Mouse (Mus musculus) embryo, embryonic 10 days (tissue): ENCODE results near the gene Drp2.

Experiments used
- DNase-seq: peaks from one replicate; pipeline ENCODE4 v3.0.0-alpha.2; 2015; ENCODE audit warnings: low spot score

The Drp2 gene

GRCm38 (mm10) chrX:134403863-134404583, at the start of gene Drp2:
Drp2 (plus strand) TSS chrX:134404551.
- peak; percentile 14 for DNase-seq

GRCm38 (mm10) chrX:134359336-134359735, 45.0 kb upstream of the Drp2 start:
- no peak for DNase-seq

DNA sequence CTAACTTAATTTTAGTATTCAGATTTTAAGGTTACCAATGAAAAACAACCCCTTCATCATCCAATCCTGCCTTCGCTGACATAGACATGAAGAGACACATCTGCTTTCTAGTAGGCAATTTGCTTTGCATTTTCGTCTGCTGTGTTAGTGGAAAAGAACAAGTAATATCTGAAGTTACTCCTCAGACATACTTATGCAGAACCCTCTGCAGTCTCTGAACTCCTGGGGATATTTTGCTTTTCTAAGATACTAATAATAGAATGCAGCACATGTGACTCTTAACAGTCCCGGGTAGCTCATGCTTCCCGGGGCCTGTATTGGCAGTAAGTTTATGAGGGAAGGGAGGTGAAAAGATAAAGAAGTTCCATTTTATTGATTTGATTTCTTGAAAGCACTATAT, 42.2 kb upstream of the Drp2 start:
- no peak for DNase-seq

GRCm38 (mm10) chrX:134365421-134365820, 38.9 kb upstream of the Drp2 start:
- no peak for DNase-seq

GRCm38 (mm10) chrX:134366547-134366946, 37.8 kb upstream of the Drp2 start:
- DNase-seq: no peak

GRCm38 (mm10) chrX:134371279-134371678, 33.1 kb upstream of the Drp2 start:
- peak; percentile 11 for DNase-seq

DNA sequence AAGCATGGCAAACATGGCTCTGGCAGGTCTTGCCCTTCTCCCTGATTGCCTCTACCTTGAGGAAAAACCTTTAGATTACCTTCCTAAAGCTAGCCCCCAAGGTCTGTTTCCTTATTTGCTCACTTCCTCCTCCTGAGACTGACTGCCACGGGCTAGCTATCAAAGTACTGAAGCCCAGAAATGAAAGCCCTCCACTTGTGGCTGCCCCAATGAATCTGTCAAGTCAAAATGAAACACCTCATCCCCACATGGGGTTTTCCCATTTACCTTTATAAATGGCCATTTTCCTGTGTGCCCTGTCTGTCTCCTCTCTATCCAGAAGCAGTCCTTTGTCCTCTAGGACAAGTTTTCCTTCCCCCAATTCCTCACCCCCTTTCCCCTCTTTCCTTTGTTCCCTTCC, 30.2 kb upstream of the Drp2 start:
- DNase-seq: no peak

DNA sequence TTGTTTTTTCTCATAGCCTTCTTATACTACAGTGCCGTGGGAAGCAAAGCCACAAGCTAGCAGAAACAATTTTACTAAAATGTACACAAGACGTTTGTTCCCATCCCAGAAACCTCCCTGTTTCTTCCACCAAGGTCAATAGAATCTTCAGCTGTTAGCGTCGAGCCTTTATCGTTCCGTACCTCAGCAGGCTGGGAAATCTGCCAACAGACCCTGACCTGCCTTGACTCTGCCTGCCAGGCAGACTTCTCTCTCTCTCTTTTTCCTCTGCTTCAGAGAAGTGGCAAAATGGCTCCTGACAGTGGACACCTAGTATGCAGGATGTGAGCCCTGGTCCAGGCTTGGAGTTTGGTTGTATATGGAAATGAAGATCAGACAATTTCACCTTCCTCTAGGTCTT, 19.5 kb upstream of the Drp2 start:
- DNase-seq: no peak

GRCm38 (mm10) chrX:134398972-134399371, 5.4 kb upstream of the Drp2 start:
- no peak for DNase-seq

- DNase-seq: peak; percentile 31
Observed at GRCm38 (mm10) chrX:134404584-134404955, 219 bp downstream of the Drp2 start.

GRCm38 (mm10) chrX:134409354-134409900, 5.1 kb downstream of the Drp2 start:
- no peak for DNase-seq

DNA sequence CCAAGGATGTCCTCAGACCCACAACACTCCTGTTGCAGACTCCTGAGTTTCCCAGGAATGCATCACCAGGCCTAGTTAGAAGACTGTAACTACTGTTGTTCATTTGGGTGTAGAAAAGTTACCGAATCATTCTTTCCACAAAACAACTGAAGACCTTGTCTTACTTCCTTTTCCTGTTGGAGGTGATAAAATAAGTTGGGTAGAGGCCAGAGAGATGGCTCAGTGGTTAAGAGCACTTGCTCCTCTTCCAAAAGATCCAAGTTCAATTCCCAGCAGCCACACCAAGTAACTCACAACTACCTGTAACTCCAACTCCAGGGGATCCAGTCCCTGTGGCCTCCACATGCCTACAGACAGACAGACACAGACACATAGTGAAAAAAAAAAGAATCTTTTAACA, 7.7 kb downstream of the Drp2 start:
- DNase-seq: no peak

- no peak for DNase-seq
Observed at GRCm38 (mm10) chrX:134420097-134420496, 15.7 kb downstream of the Drp2 start.

- no peak for DNase-seq
Observed at GRCm38 (mm10) chrX:134424263-134424662, 19.9 kb downstream of the Drp2 start.

- DNase-seq: no peak
Observed at GRCm38 (mm10) chrX:134425798-134426197, 21.4 kb downstream of the Drp2 start.

GRCm38 (mm10) chrX:134426819-134427218, 22.5 kb downstream of the Drp2 start:
- DNase-seq: no peak

- DNase-seq: no peak
Observed at GRCm38 (mm10) chrX:134427307-134427706, 23.0 kb downstream of the Drp2 start.

DNA sequence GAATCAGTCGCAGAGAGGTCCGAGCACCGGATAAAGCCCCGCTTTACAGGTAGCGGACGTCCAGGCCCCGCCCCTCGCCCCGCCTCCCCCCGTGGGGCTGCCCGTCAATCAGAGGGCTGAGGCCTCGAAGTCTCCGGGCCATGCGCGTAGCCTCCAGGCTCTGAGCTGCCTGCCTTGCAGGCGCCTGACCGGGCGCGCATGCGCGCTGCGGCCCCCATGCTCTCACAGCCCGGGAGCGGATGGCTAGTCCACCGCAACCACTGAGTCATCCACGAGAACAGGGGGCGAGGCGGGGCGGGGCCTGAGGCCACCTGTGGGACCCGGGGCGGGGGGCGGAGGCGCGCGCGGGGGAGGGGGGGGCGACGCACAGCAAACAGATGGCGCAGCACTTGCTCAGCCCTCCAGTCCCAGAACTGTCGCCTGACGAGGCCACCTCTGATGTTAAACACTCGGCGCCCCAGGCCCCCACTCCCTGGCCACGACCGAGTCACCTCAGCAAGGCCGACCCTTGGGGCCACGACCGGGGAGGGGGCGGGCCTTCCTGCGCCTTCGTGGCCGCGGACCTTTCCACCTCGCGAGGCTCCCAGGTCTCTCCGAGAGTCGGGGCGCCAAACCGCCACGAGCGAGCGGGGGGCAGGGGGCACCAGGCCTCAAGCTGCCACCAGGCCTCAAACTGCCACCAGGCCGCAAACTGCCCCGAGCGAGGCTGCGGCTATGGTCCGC, 70.8 kb downstream of the Drp2 start:
- no peak for DNase-seq

- DNase-seq: no peak
Observed at GRCm38 (mm10) chrX:134476290-134476689, 71.9 kb downstream of the Drp2 start, which contains the start of gene Taf7l. Taf7l (minus strand) TSS chrX:134476490.

GRCm38 (mm10) chrX:134481720-134482119, 77.4 kb downstream of the Drp2 start:
- DNase-seq: no peak

DNA sequence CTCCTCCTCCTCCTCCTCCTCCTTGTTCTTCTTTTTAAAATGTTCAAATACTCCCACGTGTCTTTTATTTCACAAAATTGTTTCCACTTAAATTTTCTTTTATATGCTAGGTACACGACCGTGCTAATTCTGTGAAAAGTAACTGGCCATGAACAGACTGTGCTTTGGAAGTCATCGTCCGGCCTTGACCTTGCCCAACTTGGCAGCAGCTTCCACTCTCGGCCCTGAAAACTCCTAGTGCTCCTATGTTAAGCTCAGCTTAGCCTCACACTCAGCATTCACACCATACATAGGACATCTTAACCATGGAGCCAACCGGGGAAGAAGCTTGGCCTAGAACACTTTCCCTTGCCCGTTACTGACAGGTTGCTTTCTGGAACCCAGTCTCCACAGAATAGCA, 96.3 kb downstream of the Drp2 start:
- DNase-seq: no peak
